11 mouse cellular contexts compared by ENCODE assay signal in genomic region chr5:122280422-122280826, GRCm38 (mm10). TPM values are rescaled to one million over a fixed set of nuclear protein-coding genes. Genes with fewer than 3 reads are reported as not detected.
DNase-seq lines count a peak whose midpoint lies in the region; ATAC-seq and TF ChIP-seq lines count a peak whose summit lies in the region.
"Had no signal": no experiment of that assay in that cellular context is flagged by ENCODE, and none has a peak within 500 bp of the region (broad histone marks: within the 10 kb centered on the region; RNA-seq: fewer than 3 reads in every experiment).

No protein-coding gene starts in this region.

- peaks cover 2% of the 10 kb centered on the region; the same call in 1 of the 2 replicates for H3K27me3 ChIP-seq in hindbrain, embryonic 12.5 days
- H3K27me3 ChIP-seq in hindbrain, embryonic 14.5 days (ENCODE audit: control insufficient read depth, insufficient read depth, low read length) = no peaks in the 10 kb centered on the region
- no peaks in the 10 kb centered on the region for H3K27me3 ChIP-seq in intestine, postnatal 0 days (replicated peaks; ENCODE audit: control insufficient read depth, insufficient read depth, low read length)
- H3K27me3 ChIP-seq: hindbrain, embryonic 13.5 days; midbrain, embryonic 12.5 days had no signal

- WGBS in hindbrain, embryonic 12.5 days = 51% methylated on average over 6 of the region's 6 CpGs
- 54% methylated on average over 6 of the region's 6 CpGs for WGBS in hindbrain, embryonic 14.5 days
- 19% methylated on average over 6 of the region's 6 CpGs for WGBS in intestine, postnatal 0 days

- H3K9me3 ChIP-seq in hindbrain, embryonic 12.5 days (replicated peaks) = no peaks in the 10 kb centered on the region
- H3K9me3 ChIP-seq in hindbrain, embryonic 14.5 days (ENCODE audit: control insufficient read depth, low read length) = no peaks in the 10 kb centered on the region
- H3K9me3 ChIP-seq in intestine, postnatal 0 days (ENCODE audit: control insufficient read depth) = no peaks in the 10 kb centered on the region
- H3K9me3 ChIP-seq: hindbrain, embryonic 13.5 days; midbrain, embryonic 12.5 days had no signal

- H3K36me3 ChIP-seq in hindbrain, embryonic 12.5 days = no peaks in the 10 kb centered on the region
- H3K36me3 ChIP-seq in hindbrain, embryonic 14.5 days (replicated peaks; ENCODE audit: control insufficient read depth, insufficient read depth) = no peaks in the 10 kb centered on the region
- H3K36me3 ChIP-seq in intestine, postnatal 0 days (ENCODE audit: control insufficient read depth, insufficient read depth) = no peaks in the 10 kb centered on the region
- H3K36me3 ChIP-seq: hindbrain, embryonic 13.5 days; midbrain, embryonic 12.5 days had no signal

- no peak for DNase-seq in hindbrain, embryonic 14.5 days (ENCODE audit: low spot score)
- DNase-seq in lung, postnatal 10 days = peak; percentile 53
- DNase-seq in urinary bladder, postnatal 25 days (ENCODE audit: low spot score) = no peak
- no peak for DNase-seq in layer of hippocampus, postnatal 36 days
- DNase-seq: right cerebral cortex, postnatal 14 days had no signal

- H3K4me3 ChIP-seq in hindbrain, embryonic 12.5 days = no peak overlapping the region
- H3K4me3 ChIP-seq in hindbrain, embryonic 14.5 days (replicated peaks; ENCODE audit: low read length) = no peak overlapping the region
- H3K4me3 ChIP-seq in brown adipose tissue, adult 24 weeks (ENCODE audit: insufficient read depth, low read depth, low read length) = peak overlapping the region; percentile 15; the same call in 1 of the 2 replicates
- H3K4me3 ChIP-seq in intestine, postnatal 0 days (ENCODE audit: low read depth, low read length) = no peak overlapping the region
- H3K4me3 ChIP-seq: hindbrain, embryonic 13.5 days; midbrain, embryonic 12.5 days had no signal

- TF ChIP-seq CTCF in intestine, postnatal 0 days (IDR thresholded peaks at IDR 0.05; ENCODE audit: low read depth) = peak; percentile 33; the same call in 1 of the 2 replicates

- no peak for ATAC-seq in hindbrain, embryonic 12.5 days (ENCODE audit: low FRiP score)
- no peak for ATAC-seq in hindbrain, embryonic 14.5 days (ENCODE audit: low FRiP score)
- ATAC-seq in intestine, postnatal 0 days = 0 out of 2 replicates have a peak, but pooled peaks have one; percentile 3
- no peak for ATAC-seq in granulocyte monocyte progenitor cell, adult 5-6 weeks (replicated peaks; ENCODE audit: poor library complexity, severe bottlenecking)

- peaks cover 7% of the 10 kb centered on the region for H3K4me1 ChIP-seq in hindbrain, embryonic 12.5 days
- peaks cover 3% of the 10 kb centered on the region for H3K4me1 ChIP-seq in hindbrain, embryonic 14.5 days (replicated peaks; ENCODE audit: control insufficient read depth, insufficient read depth, low read length)
- peaks cover 10% of the 10 kb centered on the region for H3K4me1 ChIP-seq in brown adipose tissue, adult 24 weeks (ENCODE audit: control insufficient read depth, insufficient read depth, insufficient read length, low read length)
- H3K4me1 ChIP-seq in intestine, postnatal 0 days (replicated peaks; ENCODE audit: control insufficient read depth, insufficient read depth, low read length) = 0 out of 2 replicates have a peak, but pooled peaks cover 16% of the 10 kb centered on the region

- 0 out of 2 replicates have a peak overlapping the region, but pooled peaks have one; percentile 8 for H3K4me2 ChIP-seq in hindbrain, embryonic 12.5 days (replicated peaks)
- no peak overlapping the region for H3K4me2 ChIP-seq in hindbrain, embryonic 14.5 days (replicated peaks)
- peak overlapping the region; percentile 39 for H3K4me2 ChIP-seq in intestine, postnatal 0 days (replicated peaks; ENCODE audit: low read depth)
- H3K4me2 ChIP-seq: midbrain, embryonic 12.5 days had no signal

- H3K27ac ChIP-seq in hindbrain, embryonic 12.5 days = no peak overlapping the region
- H3K27ac ChIP-seq in hindbrain, embryonic 14.5 days = no peak overlapping the region
- H3K27ac ChIP-seq in brown adipose tissue, adult 24 weeks (replicated peaks; ENCODE audit: low read depth, low read length) = 0 out of 2 replicates have a peak overlapping the region, but pooled peaks have one; percentile 28
- peak overlapping the region; percentile 91 for H3K27ac ChIP-seq in intestine, postnatal 0 days (ENCODE audit: low read depth, low read length)
- H3K27ac ChIP-seq: hindbrain, embryonic 13.5 days; midbrain, embryonic 12.5 days had no signal

- no peak overlapping the region for H3K9ac ChIP-seq in hindbrain, embryonic 12.5 days
- H3K9ac ChIP-seq in hindbrain, embryonic 14.5 days = no peak overlapping the region
- no peak overlapping the region for H3K9ac ChIP-seq in intestine, postnatal 0 days (ENCODE audit: low read depth, low read length)
- H3K9ac ChIP-seq: hindbrain, embryonic 13.5 days; midbrain, embryonic 12.5 days had no signal

RNA-seq across cellular contexts. Expression of gene Pptc7, which starts 3.7 kb away (rescaled TPM):
- 10.8 and 11.1 TPM in 2 replicates for polyA plus RNA-seq in hindbrain, embryonic 12.5 days (2016; fragmentation: Nextera tagmentation; extraction: Ambion mirVana)
- polyA plus RNA-seq in hindbrain, embryonic 14.5 days (2014; fragmentation: Nextera tagmentation; extraction: Ambion mirVana) = 8.4 and 8.5 TPM in 2 replicates
- polyA plus RNA-seq in brown adipose tissue, adult 24 weeks (2012; ENCODE audit: insufficient read depth, insufficient read length, missing spikeins) = 24.3 and 28.0 TPM in 2 replicates
- polyA plus RNA-seq in intestine, postnatal 0 days (2015; fragmentation: Nextera tagmentation; extraction: Ambion mirVana) = 13.0 and 13.6 TPM in 2 replicates
- 12.0 and 14.8 TPM in 2 replicates for total RNA-seq in granulocyte monocyte progenitor cell, adult 5-6 weeks (2014; fragmentation: Nextera tagmentation)
- 17.2 TPM in 2 replicates for total RNA-seq in granulocyte monocyte progenitor cell, adult 5-6 weeks (2017)
- 10 to 100 TPM; 41.1 to 43.6 TPM for total RNA-seq in layer of hippocampus, postnatal 36 days (2021)

RNA-seq across cellular contexts. Expression of gene Tctn1, which starts 16.2 kb away (rescaled TPM):
- 7.5 and 7.7 TPM in 2 replicates for polyA plus RNA-seq in hindbrain, embryonic 12.5 days (2016; fragmentation: Nextera tagmentation; extraction: Ambion mirVana)
- polyA plus RNA-seq in hindbrain, embryonic 14.5 days (2014; fragmentation: Nextera tagmentation; extraction: Ambion mirVana) = 4.4 and 6.5 TPM in 2 replicates
- polyA plus RNA-seq in brown adipose tissue, adult 24 weeks (2012; ENCODE audit: insufficient read depth, insufficient read length, missing spikeins) = 1.2 and 2.9 TPM in 2 replicates
- polyA plus RNA-seq in intestine, postnatal 0 days (2015; fragmentation: Nextera tagmentation; extraction: Ambion mirVana) = 1.6 and 1.9 TPM in 2 replicates
- 7.2 and 9.3 TPM in 2 replicates for total RNA-seq in granulocyte monocyte progenitor cell, adult 5-6 weeks (2014; fragmentation: Nextera tagmentation)
- 1.8 and 4.3 TPM in 2 replicates for total RNA-seq in granulocyte monocyte progenitor cell, adult 5-6 weeks (2017)
- 10 to 100 TPM; 11.5 to 14.5 TPM for total RNA-seq in layer of hippocampus, postnatal 36 days (2021)

Comparison
In these comparisons a context has a peak if more than half of its experiments do, and no peak if none do; other contexts are left out.
1. H3K27ac ChIP-seq: peak in brown adipose tissue, adult 24 weeks (single experiment) and intestine, postnatal 0 days (single experiment); none in hindbrain, embryonic 12.5 days (single experiment) and hindbrain, embryonic 14.5 days (single experiment).